Mouse (Mus musculus) liver, adult 2 months (tissue): ENCODE measurements at regions not wholly inside any gene's neighbourhood (a gene's known extent, or its start where the extent isn't known, plus 50 kb on each side); places are given as distances from the start of the nearest gene placed in this dataset.

Experiments used
- CTCF ChIP-seq: fragments of 200-500 bp; IDR thresholded peaks from 2 replicates; pipeline ENCODE4 v1.5.1; 2011; ENCODE audit warnings: low read depth, low read length, control low read depth
- POLR2A ChIP-seq: fragments of 200-500 bp; IDR thresholded peaks from 2 replicates; pipeline ENCODE4 v1.6.1; 2011; ENCODE audit warnings: low read length, control low read depth; ENCODE audit not compliant: insufficient read depth; ENCODE audit errors: extremely low read depth

GRCm38 (mm10) chr9:102449366-102449765, 56.2 kb upstream of the Ky start:
- TF ChIP-seq POLR2A (no peak), CTCF (no peak)
